ENCODE assay signal across 9 mouse cellular contexts in the genomic region with DNA sequence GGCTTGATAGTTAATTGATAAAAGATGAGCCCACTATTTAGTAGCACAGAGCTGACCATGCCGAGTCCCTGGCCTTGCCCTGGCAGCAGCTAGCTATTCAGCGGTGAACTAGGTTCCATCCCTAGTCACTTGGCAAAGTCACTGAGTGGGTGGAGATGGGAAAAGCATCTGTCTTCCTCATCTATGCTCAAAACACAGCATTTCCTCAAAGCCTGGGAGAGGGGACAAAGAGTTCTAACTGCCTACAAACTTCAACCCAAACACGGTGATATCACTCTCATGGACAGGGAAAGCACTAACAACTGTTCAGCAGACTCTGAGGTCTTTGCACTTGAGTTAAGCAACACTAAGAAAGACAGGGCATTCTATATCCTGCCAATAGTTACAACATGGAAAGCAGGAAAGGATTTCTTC.
A peak's percentile ranks its signal among the peaks of the same experiment; 100 is the strongest.
DNase-seq lines count a peak whose midpoint lies in the region; ATAC-seq and TF ChIP-seq lines count a peak whose summit lies in the region.
"Had no signal": no experiment of that assay in that cellular context is flagged by ENCODE, and none has a peak within 500 bp of the region (broad histone marks: within the 10 kb centered on the region; RNA-seq: fewer than 3 reads in every experiment).

No protein-coding gene starts in this region.

- H3K4me3 ChIP-seq in liver, adult 2 months (ENCODE audit: insufficient read depth, low read depth, low read length): no peak overlapping the region
- H3K4me3 ChIP-seq in liver, embryonic 12.5 days: no peak overlapping the region
- no peak overlapping the region for H3K4me3 ChIP-seq in heart, postnatal 0 days (ENCODE audit: low read depth, low read length)
- no peak overlapping the region for H3K4me3 ChIP-seq in hindbrain, embryonic 11.5 days (ENCODE audit: low read depth, low read length)
- no peak overlapping the region for H3K4me3 ChIP-seq in liver, embryonic 11.5 days (ENCODE audit: low read depth, low read length)
- H3K4me3 ChIP-seq: neural tube, embryonic 13.5 days had no signal

- TF ChIP-seq POLR2A in liver, adult 2 months (IDR thresholded peaks at IDR 0.05; ENCODE audit: extremely low read depth, insufficient read depth, low read length): no peak

- H3K79me2 ChIP-seq in liver, adult 2 months (ENCODE audit: control insufficient read depth, insufficient read depth, low read length): no peaks in the 10 kb centered on the region

- H3K36me3 ChIP-seq in liver, adult 2 months (ENCODE audit: control insufficient read depth, insufficient read depth, low read length): no peaks in the 10 kb centered on the region
- H3K36me3 ChIP-seq in liver, embryonic 12.5 days: no peaks in the 10 kb centered on the region
- no peaks in the 10 kb centered on the region for H3K36me3 ChIP-seq in heart, postnatal 0 days (replicated peaks; ENCODE audit: control insufficient read depth, insufficient read depth, low read length)
- no peaks in the 10 kb centered on the region for H3K36me3 ChIP-seq in hindbrain, embryonic 11.5 days (ENCODE audit: control insufficient read depth, insufficient read depth, low read length)
- no peaks in the 10 kb centered on the region for H3K36me3 ChIP-seq in liver, embryonic 11.5 days (ENCODE audit: control insufficient read depth, insufficient read depth, low read length)
- H3K36me3 ChIP-seq: neural tube, embryonic 13.5 days had no signal

- DNase-seq in liver, adult 2 months (ENCODE audit: extremely low read depth, low read depth, low spot score): peak; percentile 52
- DNase-seq in heart, postnatal 0 days (ENCODE audit: low spot score): peak; percentile 65
- peak; percentile 75 to 89 for DNase-seq in lung, adult 18-20 months
- peak; percentile 46 for DNase-seq in testis, postnatal 10 days (ENCODE audit: low spot score)
- no peak for DNase-seq in hindbrain, embryonic 11.5 days (ENCODE audit: low spot score)
- DNase-seq in layer of hippocampus, adult 8-10 months (ENCODE audit: low spot score in 2 of 2): no peak
- DNase-seq in liver, embryonic 11.5 days (ENCODE audit: low spot score): no peak

- H3K27me3 ChIP-seq in liver, adult 2 months (ENCODE audit: control insufficient read depth, insufficient read depth, low read length): no peaks in the 10 kb centered on the region
- no peaks in the 10 kb centered on the region for H3K27me3 ChIP-seq in liver, embryonic 12.5 days (replicated peaks)
- H3K27me3 ChIP-seq in heart, postnatal 0 days (ENCODE audit: control insufficient read depth, insufficient read depth, low read length): no peaks in the 10 kb centered on the region
- H3K27me3 ChIP-seq in hindbrain, embryonic 11.5 days (ENCODE audit: control insufficient read depth, insufficient read depth, low read length): no peaks in the 10 kb centered on the region
- no peaks in the 10 kb centered on the region for H3K27me3 ChIP-seq in liver, embryonic 11.5 days (replicated peaks; ENCODE audit: control insufficient read depth, insufficient read depth, low read length)
- H3K27me3 ChIP-seq: neural tube, embryonic 13.5 days had no signal

- peak overlapping the region; percentile 71 for H3K27ac ChIP-seq in liver, adult 2 months (replicated peaks; ENCODE audit: insufficient read depth, low read depth, low read length)
- no peak overlapping the region for H3K27ac ChIP-seq in liver, embryonic 12.5 days
- H3K27ac ChIP-seq in heart, postnatal 0 days (ENCODE audit: low read depth): peak overlapping the region; percentile 75
- no peak overlapping the region for H3K27ac ChIP-seq in hindbrain, embryonic 11.5 days (ENCODE audit: low read depth, low read length)
- no peak overlapping the region for H3K27ac ChIP-seq in liver, embryonic 11.5 days (ENCODE audit: low read depth, low read length)
- H3K27ac ChIP-seq: neural tube, embryonic 13.5 days had no signal

- WGBS in liver, adult 2 months: 74% methylated on average over 3 of the region's 3 CpGs
- WGBS in liver, embryonic 12.5 days (ENCODE audit: insufficient replicate concordance): 54% methylated on average over 3 of the region's 3 CpGs
- WGBS in heart, postnatal 0 days: 40% methylated on average over 3 of the region's 3 CpGs
- 76% methylated on average over 3 of the region's 3 CpGs for WGBS in hindbrain, embryonic 11.5 days
- WGBS in liver, embryonic 11.5 days: 57% methylated on average over 3 of the region's 3 CpGs

- H3K4me1 ChIP-seq in liver, adult 2 months (ENCODE audit: control insufficient read depth, insufficient read depth, low read length): peaks cover 3% of the 10 kb centered on the region; the same call in 1 of the 2 replicates
- peaks cover 3% of the 10 kb centered on the region; the same call in 1 of the 2 replicates for H3K4me1 ChIP-seq in liver, embryonic 12.5 days
- H3K4me1 ChIP-seq in heart, postnatal 0 days (ENCODE audit: control insufficient read depth, insufficient read depth): peaks cover 6% of the 10 kb centered on the region; the same call in 1 of the 2 replicates
- H3K4me1 ChIP-seq in hindbrain, embryonic 11.5 days (replicated peaks; ENCODE audit: control insufficient read depth, insufficient read depth, low read length): no peaks in the 10 kb centered on the region
- H3K4me1 ChIP-seq in liver, embryonic 11.5 days (replicated peaks; ENCODE audit: control insufficient read depth, insufficient read depth, low read length): no peaks in the 10 kb centered on the region
- H3K4me1 ChIP-seq: neural tube, embryonic 13.5 days had no signal

- TF ChIP-seq EP300 in heart, postnatal 0 days (IDR thresholded peaks at IDR 0.05; ENCODE audit: low read depth): peak; percentile 77

- ATAC-seq in liver, embryonic 12.5 days: no peak
- ATAC-seq in heart, postnatal 0 days (ENCODE audit: insufficient read depth, low read depth): peak; percentile 72
- no peak for ATAC-seq in hindbrain, embryonic 11.5 days (ENCODE audit: low FRiP score)
- no peak for ATAC-seq in liver, embryonic 11.5 days (replicated peaks; ENCODE audit: low FRiP score)

- H3K9me3 ChIP-seq in liver, embryonic 12.5 days (replicated peaks): no peaks in the 10 kb centered on the region
- H3K9me3 ChIP-seq in heart, postnatal 0 days (replicated peaks; ENCODE audit: control insufficient read depth, low read length): peaks cover 14% of the 10 kb centered on the region
- H3K9me3 ChIP-seq in hindbrain, embryonic 11.5 days (ENCODE audit: control insufficient read depth, low read length): no peaks in the 10 kb centered on the region
- peaks cover 4% of the 10 kb centered on the region; the same call in 1 of the 2 replicates for H3K9me3 ChIP-seq in liver, embryonic 11.5 days (ENCODE audit: control insufficient read depth, low read length)

- TF ChIP-seq CTCF in liver, adult 2 months (IDR thresholded peaks at IDR 0.05; ENCODE audit: low read depth, low read length): no peak
- TF ChIP-seq CTCF in heart, postnatal 0 days (IDR thresholded peaks at IDR 0.05; ENCODE audit: low read depth): no peak

- no peak overlapping the region for H3K4me2 ChIP-seq in liver, embryonic 12.5 days
- H3K4me2 ChIP-seq in heart, postnatal 0 days (ENCODE audit: low read depth, low read length): no peak overlapping the region
- no peak overlapping the region for H3K4me2 ChIP-seq in hindbrain, embryonic 11.5 days (replicated peaks; ENCODE audit: low read depth, low read length)
- H3K4me2 ChIP-seq in liver, embryonic 11.5 days: no peak overlapping the region
- H3K4me2 ChIP-seq: neural tube, embryonic 13.5 days had no signal

- no peak overlapping the region for H3K9ac ChIP-seq in liver, adult 2 months (ENCODE audit: low read depth, low read length)
- H3K9ac ChIP-seq in liver, embryonic 12.5 days: no peak overlapping the region
- no peak overlapping the region for H3K9ac ChIP-seq in heart, postnatal 0 days (replicated peaks; ENCODE audit: low read depth, low read length)
- H3K9ac ChIP-seq in hindbrain, embryonic 11.5 days (ENCODE audit: low read depth, low read length): no peak overlapping the region
- H3K9ac ChIP-seq in liver, embryonic 11.5 days (ENCODE audit: low read depth, low read length): no peak overlapping the region
- H3K9ac ChIP-seq: neural tube, embryonic 13.5 days had no signal

Comparison
In these comparisons a context has a peak if more than half of its experiments do, and no peak if none do; other contexts are left out.
1. DNase-seq: peak in liver, adult 2 months (single experiment), heart, postnatal 0 days (single experiment), lung, adult 18-20 months (2 of 2) and testis, postnatal 10 days (single experiment); none in hindbrain, embryonic 11.5 days (single experiment), layer of hippocampus, adult 8-10 months (0 of 2) and liver, embryonic 11.5 days (single experiment).
2. H3K27ac ChIP-seq: peak in liver, adult 2 months (single experiment) and heart, postnatal 0 days (single experiment); none in liver, embryonic 12.5 days (single experiment), hindbrain, embryonic 11.5 days (single experiment) and liver, embryonic 11.5 days (single experiment).